Mouse (Mus musculus): ENCODE measurements around the gene Sowahd.

The Sowahd gene

DNA sequence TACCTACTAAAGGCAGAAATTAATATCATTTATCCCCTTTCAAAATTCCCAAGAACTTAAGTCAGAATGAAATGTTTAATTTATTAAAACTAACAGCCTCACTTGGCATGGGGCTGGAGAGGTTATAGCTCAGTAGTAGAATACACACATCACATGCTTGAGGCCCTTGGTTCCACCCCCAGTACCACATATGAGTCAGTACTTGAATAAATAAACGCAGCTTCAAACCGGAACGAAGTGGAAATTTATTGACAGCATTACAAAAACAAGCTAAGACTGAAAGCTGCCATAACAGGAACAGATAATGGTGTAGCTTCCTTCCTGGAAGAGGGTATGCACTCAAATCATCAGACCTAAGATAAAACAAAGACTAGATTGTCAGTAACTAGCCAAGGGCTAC lies 42.8 kb downstream of the Sowahd start:
- no peak for DNase-seq (ENCODE audit: low spot score in 2 of 2)

DNA sequence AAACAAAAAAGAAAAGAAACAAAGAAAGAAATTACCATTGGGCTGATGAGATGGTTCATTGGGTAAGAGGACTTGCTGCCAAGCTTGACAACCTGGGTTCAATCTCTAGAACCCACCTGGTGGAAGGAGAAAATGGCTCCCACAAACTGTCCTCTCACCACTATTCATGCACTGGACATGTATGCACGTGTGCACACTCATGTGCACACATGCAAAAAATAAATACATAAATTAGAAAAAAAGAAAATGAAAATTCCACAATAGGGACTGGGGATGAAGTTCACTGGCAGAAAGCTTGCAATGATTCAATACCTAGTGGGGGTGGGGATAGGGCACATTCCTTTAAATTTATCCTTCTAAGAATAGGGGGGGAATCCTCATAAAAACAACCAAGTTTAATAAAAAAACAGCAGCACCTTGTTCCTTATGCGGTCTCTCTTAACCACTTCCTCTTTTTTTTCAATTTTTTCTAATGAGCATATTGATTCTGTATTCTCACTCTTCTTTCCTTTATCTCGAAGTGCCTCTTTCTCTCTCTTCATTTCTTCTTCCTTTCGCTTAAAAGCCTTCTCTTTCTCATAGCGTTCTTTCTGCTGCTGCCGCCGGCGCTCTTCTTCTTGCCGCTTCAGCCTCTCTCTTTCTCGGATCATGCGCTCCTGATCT lies 46.6 kb downstream of the Sowahd start:
- DNase-seq (ENCODE audit: low spot score in 2 of 2), result no peak

DNA sequence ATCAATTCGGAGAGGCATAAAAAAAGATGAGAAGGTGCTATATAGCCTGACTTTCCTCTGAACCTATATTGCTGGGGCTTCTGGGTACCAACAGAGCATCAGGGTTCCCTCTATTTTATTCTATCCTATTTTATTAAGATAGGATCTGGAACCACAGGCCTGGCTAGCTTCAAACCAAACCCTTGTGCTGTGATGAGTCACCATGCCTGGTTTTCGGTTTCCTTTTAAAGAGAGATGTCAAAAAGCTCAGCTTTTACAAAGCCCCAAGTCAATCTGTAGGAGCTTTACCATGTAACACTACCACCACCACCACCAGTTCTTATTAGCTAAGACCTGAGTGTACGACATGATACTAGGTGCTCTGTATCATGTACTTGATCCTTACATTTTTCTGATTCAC lies 50.0 kb downstream of the Sowahd start:
- no peak for DNase-seq (ENCODE audit: low spot score in 2 of 2)
